Mouse (Mus musculus) left cerebral cortex, adult 8-10 months (tissue): ENCODE data around the gene C3ar1. TPM values are rescaled to one million over a fixed set of nuclear protein-coding genes. Genes with fewer than 3 reads are reported as not detected.

Source experiments
- DNase-seq, 2 experiments: peaks; one replicate each; pipeline ENCODE4 v3.0.0; 2022; ENCODE audit warnings: low spot score in 2 of 2
- total RNA-seq, 4 experiments: library from RNA; stranded (reverse); gene quantifications; 2 replicates each; pipeline ENCODE4 v1.2.4; 2022

C3ar1 gene
- total RNA-seq, result 1 to 10 TPM in 3 of 4 experiments, under 1 TPM in 1; 0.78 to 6.1 (median 2.8) TPM

- no peak for DNase-seq
Measured at GRCm38 (mm10) chr6:122855955-122856354, at the start of gene C3ar1. C3ar1 (minus strand) TSS chr6:122856161.

GRCm38 (mm10) chr6:122892442-122893049, 36.6 kb upstream of the C3ar1 start:
- peak; percentile 21 to 39 for DNase-seq

GRCm38 (mm10) chr6:122889599-122889998, 33.6 kb upstream of the C3ar1 start:
- DNase-seq, result no peak

GRCm38 (mm10) chr6:122883603-122884002, 27.6 kb upstream of the C3ar1 start:
- DNase-seq, result no peak

GRCm38 (mm10) chr6:122881287-122881686, 25.3 kb upstream of the C3ar1 start:
- no peak for DNase-seq

- DNase-seq, result no peak
Measured at GRCm38 (mm10) chr6:122879781-122880505, 24.0 kb upstream of the C3ar1 start.

- no peak for DNase-seq
Measured at GRCm38 (mm10) chr6:122879141-122879735, 23.3 kb upstream of the C3ar1 start.

- no peak for DNase-seq
Measured at GRCm38 (mm10) chr6:122874720-122875389, 18.9 kb upstream of the C3ar1 start.

- peak; percentile 96 for DNase-seq
Measured at GRCm38 (mm10) chr6:122873871-122874719, 18.1 kb upstream of the C3ar1 start, which contains the start of gene Necap1. Necap1 (plus strand) TSS chr6:122874474.

GRCm38 (mm10) chr6:122872800-122873199, 16.8 kb upstream of the C3ar1 start:
- no peak for DNase-seq

GRCm38 (mm10) chr6:122869846-122870245, 13.9 kb upstream of the C3ar1 start:
- DNase-seq, result no peak

GRCm38 (mm10) chr6:122867914-122868313, 12.0 kb upstream of the C3ar1 start:
- no peak for DNase-seq

GRCm38 (mm10) chr6:122862871-122863270, 6.9 kb upstream of the C3ar1 start:
- no peak for DNase-seq

GRCm38 (mm10) chr6:122862434-122862833, 6.5 kb upstream of the C3ar1 start:
- DNase-seq, result no peak

GRCm38 (mm10) chr6:122854552-122854951, 1.4 kb downstream of the C3ar1 start:
- no peak for DNase-seq

GRCm38 (mm10) chr6:122852696-122853095, 3.3 kb downstream of the C3ar1 start:
- no peak for DNase-seq

GRCm38 (mm10) chr6:122843759-122844158, 12.2 kb downstream of the C3ar1 start:
- no peak for DNase-seq

GRCm38 (mm10) chr6:122837539-122837938, 18.4 kb downstream of the C3ar1 start:
- no peak for DNase-seq

GRCm38 (mm10) chr6:122836974-122837373, 19.0 kb downstream of the C3ar1 start:
- DNase-seq, result no peak

GRCm38 (mm10) chr6:122834365-122834764, 21.6 kb downstream of the C3ar1 start:
- DNase-seq, result no peak

GRCm38 (mm10) chr6:122832880-122833279, 23.1 kb downstream of the C3ar1 start:
- DNase-seq, result no peak
